Mouse (Mus musculus): ENCODE results near the gene Ppm1l. TPM values are rescaled to one million over a fixed set of nuclear protein-coding genes. Genes with fewer than 3 reads are reported as not detected.

Ppm1l gene
- total and polyA plus RNA-seq, 2 experiments from 2014 or later = 20.3 to 31.6 TPM

GRCm38 (mm10) chr3:69333819-69334218 is 17.2 kb downstream of the Ppm1l start:
- Histone ChIP-seq H3K4me2 (ENCODE audit: low read depth, low read length) (no peak overlapping the region), H3K4me3 (ENCODE audit: low read length) (no peak overlapping the region), H3K4me1 (ENCODE audit: insufficient read depth, low read length) (no peaks in the 10 kb centered on the region), H3K9ac (replicated peaks; ENCODE audit: low read length) (no peak overlapping the region), H3K9me3 (ENCODE audit: low read length) (no peaks in the 10 kb centered on the region), H3K27ac (no peak overlapping the region), H3K36me3 (ENCODE audit: insufficient read depth, low read length) (no peaks in the 10 kb centered on the region), H3K27me3 (ENCODE audit: insufficient read depth, low read length) (no peaks in the 10 kb centered on the region)
- TF ChIP-seq CTCF (IDR thresholded peaks at IDR 0.05; ENCODE audit: low read depth) = no peak
- no peak for ATAC-seq
- WGBS = 50% methylated on average over 9 of the region's 9 CpGs
- DNase-seq (ENCODE audit: low spot score) = no peak

GRCm38 (mm10) chr3:69340486-69340885 is 23.8 kb downstream of the Ppm1l start:
- Histone ChIP-seq H3K4me3 (ENCODE audit: low read length) (no peak overlapping the region), H3K9ac (replicated peaks; ENCODE audit: low read length) (no peak overlapping the region), H3K27me3 (ENCODE audit: insufficient read depth, low read length) (no peaks in the 10 kb centered on the region), H3K36me3 (ENCODE audit: insufficient read depth, low read length) (no peaks in the 10 kb centered on the region), H3K9me3 (ENCODE audit: low read length) (no peaks in the 10 kb centered on the region), H3K4me2 (ENCODE audit: low read depth, low read length) (no peak overlapping the region), H3K27ac (no peak overlapping the region), H3K4me1 (ENCODE audit: insufficient read depth, low read length) (no peaks in the 10 kb centered on the region)
- no peak for DNase-seq (ENCODE audit: low spot score)
- TF ChIP-seq CTCF (IDR thresholded peaks at IDR 0.05; ENCODE audit: low read depth) = no peak
- ATAC-seq = no peak
- WGBS = 73% methylated on average over 1 of the region's 1 CpGs

- Histone ChIP-seq H3K27me3 (ENCODE audit: insufficient read depth, low read length) (no peaks in the 10 kb centered on the region), H3K9ac (replicated peaks; ENCODE audit: low read length) (no peak overlapping the region), H3K27ac (no peak overlapping the region), H3K36me3 (ENCODE audit: insufficient read depth, low read length) (no peaks in the 10 kb centered on the region), H3K4me1 (ENCODE audit: insufficient read depth, low read length) (no peaks in the 10 kb centered on the region), H3K4me2 (ENCODE audit: low read depth, low read length) (no peak overlapping the region), H3K9me3 (ENCODE audit: low read length) (no peaks in the 10 kb centered on the region), H3K4me3 (ENCODE audit: low read length) (no peak overlapping the region)
- DNase-seq (ENCODE audit: low spot score) (no peak), ATAC-seq (no peak)
- TF ChIP-seq CTCF (IDR thresholded peaks at IDR 0.05; ENCODE audit: low read depth) = no peak
These were observed 24.3 kb downstream of the Ppm1l start for GRCm38 (mm10) chr3:69340971-69341370.

- no peak overlapping the region for H3K4me3 ChIP-seq (ENCODE audit: low read length)
- 67% methylated on average over 8 of the region's 8 CpGs for WGBS
- H3K4me2 ChIP-seq (ENCODE audit: low read depth, low read length) = no peak overlapping the region
- H3K9me3 ChIP-seq (ENCODE audit: low read length) = no peaks in the 10 kb centered on the region
- H3K36me3 ChIP-seq (ENCODE audit: insufficient read depth, low read length) = no peaks in the 10 kb centered on the region
- no peaks in the 10 kb centered on the region for H3K27me3 ChIP-seq (ENCODE audit: insufficient read depth, low read length)
- no peak for TF ChIP-seq CTCF (IDR thresholded peaks at IDR 0.05; ENCODE audit: low read depth)
- ATAC-seq = no peak
- H3K27ac ChIP-seq = no peak overlapping the region
- DNase-seq (ENCODE audit: low spot score) = no peak
- no peaks in the 10 kb centered on the region for H3K4me1 ChIP-seq (ENCODE audit: insufficient read depth, low read length)
- H3K9ac ChIP-seq (replicated peaks; ENCODE audit: low read length) = no peak overlapping the region
These were observed 24.9 kb downstream of the Ppm1l start for GRCm38 (mm10) chr3:69341514-69341913.

GRCm38 (mm10) chr3:69342247-69342921 is 25.7 kb downstream of the Ppm1l start:
- no peak overlapping the region for H3K27ac ChIP-seq
- H3K9me3 ChIP-seq (ENCODE audit: low read length) = no peaks in the 10 kb centered on the region
- no peak overlapping the region for H3K9ac ChIP-seq (replicated peaks; ENCODE audit: low read length)
- no peaks in the 10 kb centered on the region for H3K36me3 ChIP-seq (ENCODE audit: insufficient read depth, low read length)
- no peak for TF ChIP-seq CTCF (IDR thresholded peaks at IDR 0.05; ENCODE audit: low read depth)
- 82% methylated on average over 8 of the region's 8 CpGs for WGBS
- ATAC-seq (no peak), DNase-seq (ENCODE audit: low spot score) (no peak)
- H3K4me3 ChIP-seq (ENCODE audit: low read length) = no peak overlapping the region
- H3K4me2 ChIP-seq (ENCODE audit: low read depth, low read length) = no peak overlapping the region
- no peaks in the 10 kb centered on the region for H3K4me1 ChIP-seq (ENCODE audit: insufficient read depth, low read length)
- no peaks in the 10 kb centered on the region for H3K27me3 ChIP-seq (ENCODE audit: insufficient read depth, low read length)

- no peak for TF ChIP-seq CTCF (IDR thresholded peaks at IDR 0.05; ENCODE audit: low read depth)
- DNase-seq (ENCODE audit: low spot score) (no peak), ATAC-seq (no peak)
- no peak overlapping the region for H3K4me3 ChIP-seq (ENCODE audit: low read length)
- H3K4me2 ChIP-seq (ENCODE audit: low read depth, low read length) = no peak overlapping the region
- H3K9me3 ChIP-seq (ENCODE audit: low read length) = no peaks in the 10 kb centered on the region
- no peak overlapping the region for H3K9ac ChIP-seq (replicated peaks; ENCODE audit: low read length)
- H3K4me1 ChIP-seq (ENCODE audit: insufficient read depth, low read length) = no peaks in the 10 kb centered on the region
- 75% methylated on average over 10 of the region's 10 CpGs for WGBS
- H3K27ac ChIP-seq = no peak overlapping the region
- H3K36me3 ChIP-seq (ENCODE audit: insufficient read depth, low read length) = no peaks in the 10 kb centered on the region
- no peaks in the 10 kb centered on the region for H3K27me3 ChIP-seq (ENCODE audit: insufficient read depth, low read length)
These were observed 26.5 kb downstream of the Ppm1l start for GRCm38 (mm10) chr3:69343124-69343523.

GRCm38 (mm10) chr3:69346514-69346913 is 29.9 kb downstream of the Ppm1l start:
- 90% methylated on average over 4 of the region's 4 CpGs for WGBS

More at GRCm38 (mm10) chr3:69346514-69346913, 29.9 kb downstream of the Ppm1l start:
- no peaks in the 10 kb centered on the region for H3K36me3 ChIP-seq (ENCODE audit: insufficient read depth, low read length)
- ATAC-seq (no peak), DNase-seq (ENCODE audit: low spot score) (no peak)
- H3K4me3 ChIP-seq (ENCODE audit: low read length) = no peak overlapping the region
- H3K9ac ChIP-seq (replicated peaks; ENCODE audit: low read length) = no peak overlapping the region
- H3K4me2 ChIP-seq (ENCODE audit: low read depth, low read length) = no peak overlapping the region
- TF ChIP-seq CTCF (IDR thresholded peaks at IDR 0.05; ENCODE audit: low read depth) = no peak
- no peaks in the 10 kb centered on the region for H3K4me1 ChIP-seq (ENCODE audit: insufficient read depth, low read length)
- H3K9me3 ChIP-seq (ENCODE audit: low read length) = no peaks in the 10 kb centered on the region
- no peaks in the 10 kb centered on the region for H3K27me3 ChIP-seq (ENCODE audit: insufficient read depth, low read length)
- H3K27ac ChIP-seq = no peak overlapping the region
